Mouse (Mus musculus): ENCODE data around the gene Tmcc2. TPM values are rescaled to one million over a fixed set of nuclear protein-coding genes. Genes with fewer than 3 reads are reported as not detected.
A peak's percentile ranks its signal among the peaks of the same experiment; 100 is the strongest.

Tmcc2 gene
- total RNA-seq (2017) = 4.5 and 6.6 TPM in 2 replicates

DNA sequence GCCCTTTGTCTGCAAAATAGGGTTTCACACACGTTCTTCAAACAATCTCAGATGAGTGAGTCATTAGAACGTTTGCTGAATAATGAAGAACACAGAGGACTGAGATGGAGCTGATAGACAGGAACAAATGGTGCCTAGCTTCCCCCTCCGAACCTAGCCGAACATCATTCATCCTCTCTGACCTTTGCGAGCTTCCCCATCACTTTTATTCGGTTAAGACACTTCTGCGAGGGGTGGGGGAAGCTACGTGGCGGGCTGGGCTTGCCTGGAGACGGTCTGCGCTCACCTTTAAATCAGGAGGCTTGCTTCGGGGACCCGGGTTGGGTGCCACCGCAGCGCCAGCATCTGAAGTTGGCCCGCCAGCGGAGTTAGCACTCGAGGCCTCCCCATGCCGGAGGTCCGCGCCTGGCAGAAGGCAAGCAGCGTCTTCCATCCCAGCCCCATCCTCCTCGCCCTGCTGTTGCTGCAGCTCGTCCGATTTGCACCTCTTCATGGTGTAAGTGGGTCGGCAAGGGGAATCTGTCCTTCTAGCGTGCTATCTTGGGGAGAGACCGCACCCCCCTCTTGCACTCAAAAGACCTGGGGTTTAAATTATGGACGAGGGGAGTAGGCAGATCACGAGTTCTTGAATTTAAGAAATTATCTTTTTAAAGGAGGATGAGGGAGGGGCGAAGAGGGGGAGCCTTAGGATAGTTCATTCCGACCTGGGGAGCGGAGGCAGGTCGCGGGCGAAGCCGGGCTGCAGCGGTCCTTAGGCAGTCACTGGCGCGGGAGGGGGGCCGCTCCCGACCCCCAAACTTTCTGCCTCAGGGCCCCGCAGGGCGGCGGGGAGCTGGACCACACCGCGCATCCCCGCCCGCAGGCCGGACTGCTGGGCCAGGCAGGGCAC lies at the start of gene Tmcc2:
TSS of gene Tmcc2 (minus strand) at position 591 of the 889 bp plus-strand sequence.
- ATAC-seq (ENCODE audit: extremely low read depth, insufficient number of reproducible peaks, low FRiP score, poor library complexity, severe bottlenecking) = peak; percentile 16; the same call in 1 of the 2 replicates

DNA sequence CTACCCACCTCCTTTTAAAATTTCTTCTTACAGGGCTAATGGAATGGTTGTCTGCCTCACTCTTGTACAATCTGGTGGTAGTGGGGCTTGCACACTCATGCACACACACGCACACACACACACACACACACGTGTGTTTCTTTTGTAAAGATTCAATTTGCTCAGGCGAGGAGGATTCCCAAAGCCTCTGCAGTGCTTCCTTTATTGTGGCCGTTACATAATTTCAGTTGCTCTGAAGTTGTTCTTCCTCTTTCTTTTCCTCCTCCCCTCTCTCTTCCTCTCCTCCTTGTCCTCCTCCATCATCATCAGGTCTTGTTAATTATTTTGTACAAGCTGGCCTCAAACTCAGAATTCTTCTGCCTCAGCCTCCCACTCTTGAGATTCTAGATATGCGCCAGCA lies 46.3 kb upstream of the Tmcc2 start:
- no peak for ATAC-seq (ENCODE audit: extremely low read depth, insufficient number of reproducible peaks, low FRiP score, poor library complexity, severe bottlenecking)

DNA sequence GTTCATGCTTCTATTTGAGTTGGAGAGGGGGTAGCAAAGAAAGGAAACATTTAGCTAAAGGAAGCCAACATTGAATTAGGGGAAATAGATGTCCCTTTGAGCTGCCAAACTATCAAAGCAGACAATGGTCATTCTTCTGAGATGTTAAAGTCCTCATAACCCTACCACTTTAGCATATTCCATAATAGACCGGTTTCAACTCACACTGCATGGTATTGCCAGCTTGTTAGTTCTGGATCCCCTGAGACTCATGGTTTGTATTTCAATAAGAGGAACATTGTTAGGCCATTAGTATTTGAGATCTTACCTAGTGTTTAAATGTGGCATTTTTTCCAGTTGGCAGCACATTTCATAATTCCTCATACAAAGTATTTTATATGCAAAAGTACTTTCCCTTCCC lies 45.9 kb upstream of the Tmcc2 start:
- ATAC-seq (ENCODE audit: extremely low read depth, insufficient number of reproducible peaks, low FRiP score, poor library complexity, severe bottlenecking) = no peak

DNA sequence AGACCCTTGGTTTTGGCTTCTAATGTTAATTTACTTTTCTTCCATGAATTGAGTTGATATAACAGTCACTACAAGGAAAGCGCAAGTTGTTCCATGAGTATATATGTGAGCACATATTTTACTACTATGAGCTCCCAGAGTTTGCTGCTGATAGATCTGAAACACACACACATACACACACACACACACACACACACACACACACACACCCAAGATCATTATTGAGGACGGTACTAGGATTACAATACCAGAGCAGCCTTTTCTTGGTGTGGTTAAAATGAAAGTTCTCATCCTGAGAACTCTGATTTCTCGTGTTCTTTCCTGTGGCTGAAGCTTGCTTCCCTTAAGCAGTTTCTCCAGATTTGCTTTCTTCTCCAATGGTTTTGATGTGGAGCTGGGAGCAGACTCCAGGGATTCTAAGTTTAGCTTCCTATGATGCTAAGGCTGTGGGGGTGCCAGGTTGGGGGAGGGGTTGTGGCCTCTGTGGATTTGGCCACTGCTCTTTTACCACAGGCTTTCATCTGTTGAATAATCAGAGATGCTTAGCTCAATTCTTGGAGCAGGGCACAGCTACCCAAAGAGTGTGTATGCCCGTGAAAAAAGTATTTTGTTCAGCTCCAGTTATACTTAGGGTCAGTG lies 45.4 kb upstream of the Tmcc2 start:
- no peak for ATAC-seq (ENCODE audit: extremely low read depth, insufficient number of reproducible peaks, low FRiP score, poor library complexity, severe bottlenecking)

DNA sequence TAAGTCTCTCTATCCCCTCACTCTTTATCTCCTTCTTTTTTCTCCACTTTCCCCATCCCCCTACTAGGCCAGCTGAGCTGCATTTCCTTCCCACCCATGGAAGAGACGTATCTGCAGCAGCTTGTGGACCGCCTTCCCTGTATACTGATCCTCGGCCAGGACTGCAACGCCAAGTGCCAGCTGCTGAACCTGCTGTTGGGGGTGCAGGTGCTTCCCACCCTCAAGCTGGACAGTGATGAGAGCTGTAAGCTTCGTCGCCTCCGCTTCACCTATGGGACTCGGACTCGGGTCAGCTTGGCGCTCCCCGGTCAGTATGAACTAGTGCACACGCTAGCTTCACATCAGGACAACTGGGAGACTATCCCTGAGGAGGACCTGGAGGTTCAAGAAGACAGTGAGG lies 43.0 kb upstream of the Tmcc2 start:
- no peak for ATAC-seq (ENCODE audit: extremely low read depth, insufficient number of reproducible peaks, low FRiP score, poor library complexity, severe bottlenecking)

DNA sequence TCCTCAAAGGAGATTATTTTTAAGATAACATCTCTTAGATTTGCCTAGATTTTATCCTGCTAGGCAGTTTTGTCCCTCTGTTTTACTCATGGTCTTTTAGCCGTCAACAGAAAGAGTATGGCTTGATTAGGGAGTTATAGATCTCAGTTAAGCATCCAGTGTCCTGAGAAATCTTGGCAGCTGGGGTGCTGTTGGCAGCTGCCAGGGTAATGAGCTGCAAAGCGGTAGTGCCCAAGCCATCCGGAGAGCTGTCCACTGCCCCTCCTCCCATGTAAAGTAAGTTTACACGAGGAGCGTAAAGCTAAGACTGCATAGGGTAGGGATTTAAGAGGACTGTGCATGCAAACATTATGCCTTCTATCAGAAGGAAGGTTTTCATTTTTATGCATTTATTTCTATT lies 42.3 kb upstream of the Tmcc2 start:
- ATAC-seq (ENCODE audit: extremely low read depth, insufficient number of reproducible peaks, low FRiP score, poor library complexity, severe bottlenecking) = no peak

DNA sequence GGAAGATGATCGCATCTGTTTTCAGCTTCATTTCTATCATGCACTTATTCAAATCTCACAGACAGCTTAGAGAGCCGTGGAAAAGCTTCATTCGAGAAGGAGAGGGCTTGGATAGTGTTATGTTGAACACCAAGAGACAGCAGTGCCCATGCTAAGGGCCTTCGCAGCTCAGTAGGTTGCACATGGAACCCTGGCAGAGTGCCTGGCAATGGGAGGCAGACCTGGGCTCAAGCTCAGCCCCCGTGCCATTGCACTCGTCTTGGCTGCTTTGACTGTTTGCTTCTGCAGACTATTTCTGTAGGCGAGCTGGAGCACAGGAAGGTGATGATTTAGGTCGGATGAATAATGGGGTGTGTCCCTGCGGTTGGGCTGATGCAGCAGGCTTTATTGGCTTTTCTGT lies 40.6 kb upstream of the Tmcc2 start:
- ATAC-seq (ENCODE audit: extremely low read depth, insufficient number of reproducible peaks, low FRiP score, poor library complexity, severe bottlenecking) = no peak

DNA sequence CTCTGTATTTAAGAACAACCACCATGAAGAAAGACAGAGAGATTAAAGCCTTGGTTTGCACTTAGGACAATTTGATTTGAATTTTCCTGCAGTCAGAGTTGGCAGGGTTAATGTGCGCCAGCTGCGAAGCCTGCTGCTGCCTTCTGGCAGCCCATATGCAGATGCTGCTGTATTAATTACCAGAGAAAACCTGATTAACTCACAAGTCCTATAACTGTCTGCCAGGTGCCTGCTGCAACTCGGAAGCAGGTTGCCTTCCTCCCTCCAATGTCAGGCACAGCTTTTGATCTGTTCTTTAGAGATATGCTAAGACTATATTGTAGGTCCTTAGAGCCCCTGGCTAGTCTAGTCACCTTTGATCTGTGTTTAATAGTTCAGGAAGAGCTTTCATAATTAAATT lies 39.7 kb upstream of the Tmcc2 start:
- ATAC-seq (ENCODE audit: extremely low read depth, insufficient number of reproducible peaks, low FRiP score, poor library complexity, severe bottlenecking) = no peak

DNA sequence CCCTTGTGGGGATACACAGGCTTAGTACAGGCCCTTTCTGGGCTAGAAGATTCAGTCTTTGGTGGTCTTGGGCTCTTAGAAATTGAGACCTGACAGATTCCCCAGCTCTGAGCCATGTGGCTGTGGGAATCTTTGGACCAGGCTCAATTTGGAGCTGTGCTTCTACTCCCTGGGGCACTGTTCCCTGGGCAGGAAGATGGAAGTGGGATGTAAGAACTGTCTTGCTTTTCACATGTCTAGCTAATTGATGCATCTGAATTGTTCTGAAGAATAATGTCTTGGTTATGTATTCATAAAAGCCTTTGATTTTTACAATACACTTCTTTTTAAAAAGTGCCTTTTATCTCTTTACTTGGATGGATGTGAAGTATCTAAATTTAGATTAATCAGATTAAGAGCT lies 34.5 kb upstream of the Tmcc2 start:
- no peak for ATAC-seq (ENCODE audit: extremely low read depth, insufficient number of reproducible peaks, low FRiP score, poor library complexity, severe bottlenecking)

DNA sequence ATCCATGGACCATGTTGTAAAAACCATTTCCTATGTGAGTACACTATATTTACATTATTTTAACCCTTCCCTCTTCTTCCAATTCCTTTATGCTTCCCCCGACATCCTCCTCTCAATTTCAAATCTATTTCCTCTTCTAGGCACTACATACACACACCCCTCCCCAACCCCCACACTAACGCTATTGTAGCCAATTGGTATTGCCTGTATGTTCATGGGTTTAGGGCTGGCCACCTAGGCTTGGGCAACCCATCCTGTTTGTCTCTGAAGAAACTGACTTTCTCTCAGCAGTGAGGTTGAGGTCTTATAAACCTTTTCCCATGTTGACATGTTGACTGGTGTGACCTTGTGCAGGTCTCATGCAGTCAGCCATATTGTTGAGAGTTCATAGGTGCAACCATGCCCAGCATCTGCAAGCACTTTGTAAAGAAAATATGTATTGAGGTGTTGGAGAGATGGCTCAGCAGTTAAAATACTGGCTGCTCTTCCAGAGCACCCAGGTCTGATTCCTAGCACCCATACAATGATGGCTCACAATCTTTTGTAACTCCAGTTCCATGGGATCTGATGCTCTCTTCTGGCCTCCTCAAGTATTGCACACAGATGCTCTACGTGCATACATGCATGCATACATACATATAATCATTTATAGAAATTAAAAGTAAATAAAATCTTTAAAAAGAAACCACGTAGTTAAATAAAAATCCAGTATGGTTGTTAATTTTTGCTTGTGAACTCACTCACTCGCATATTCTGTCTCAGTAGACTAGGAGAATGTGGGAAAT lies 32.0 kb upstream of the Tmcc2 start:
- no peak for ATAC-seq (ENCODE audit: extremely low read depth, insufficient number of reproducible peaks, low FRiP score, poor library complexity, severe bottlenecking)

DNA sequence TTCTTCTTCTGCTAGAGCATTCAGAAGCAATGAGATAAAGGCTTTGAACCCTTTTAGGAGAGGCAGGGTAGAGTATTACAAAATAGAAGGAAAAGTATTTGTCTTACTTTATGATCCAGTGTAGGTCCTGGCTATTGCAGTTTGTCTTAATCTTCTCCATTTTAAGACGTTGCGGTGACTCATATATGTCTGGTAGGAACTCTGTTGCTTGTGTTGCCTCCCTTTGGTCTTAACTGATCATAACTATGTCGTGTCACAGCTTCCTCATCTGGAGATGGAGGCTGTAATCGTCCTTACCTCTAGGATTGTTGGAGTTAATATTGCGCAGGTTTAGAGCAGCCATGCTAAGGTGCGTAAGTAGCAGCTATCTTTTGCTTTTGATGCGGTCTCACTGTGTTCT lies 29.6 kb upstream of the Tmcc2 start:
- peak; percentile 27; the same call in 1 of the 2 replicates for ATAC-seq (ENCODE audit: extremely low read depth, insufficient number of reproducible peaks, low FRiP score, poor library complexity, severe bottlenecking)

DNA sequence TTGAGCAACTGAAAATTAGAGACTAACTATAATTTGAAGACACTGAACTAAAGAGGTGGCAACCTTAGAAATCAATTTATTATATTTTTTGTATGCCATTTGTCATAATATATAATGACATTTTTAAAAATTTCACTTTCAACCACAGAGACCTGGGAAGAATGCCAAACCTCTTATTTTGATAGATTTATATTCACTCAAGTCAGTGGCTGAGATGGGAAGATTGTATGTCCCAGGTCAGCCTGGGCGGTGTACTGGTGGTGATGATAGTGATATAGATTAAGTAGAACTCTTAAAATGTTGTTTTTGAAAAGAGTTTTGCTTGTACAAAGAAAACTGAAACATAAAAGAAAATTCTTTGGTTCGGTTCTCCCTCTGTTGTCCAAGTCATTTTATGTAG lies 29.1 kb upstream of the Tmcc2 start:
- no peak for ATAC-seq (ENCODE audit: extremely low read depth, insufficient number of reproducible peaks, low FRiP score, poor library complexity, severe bottlenecking)

DNA sequence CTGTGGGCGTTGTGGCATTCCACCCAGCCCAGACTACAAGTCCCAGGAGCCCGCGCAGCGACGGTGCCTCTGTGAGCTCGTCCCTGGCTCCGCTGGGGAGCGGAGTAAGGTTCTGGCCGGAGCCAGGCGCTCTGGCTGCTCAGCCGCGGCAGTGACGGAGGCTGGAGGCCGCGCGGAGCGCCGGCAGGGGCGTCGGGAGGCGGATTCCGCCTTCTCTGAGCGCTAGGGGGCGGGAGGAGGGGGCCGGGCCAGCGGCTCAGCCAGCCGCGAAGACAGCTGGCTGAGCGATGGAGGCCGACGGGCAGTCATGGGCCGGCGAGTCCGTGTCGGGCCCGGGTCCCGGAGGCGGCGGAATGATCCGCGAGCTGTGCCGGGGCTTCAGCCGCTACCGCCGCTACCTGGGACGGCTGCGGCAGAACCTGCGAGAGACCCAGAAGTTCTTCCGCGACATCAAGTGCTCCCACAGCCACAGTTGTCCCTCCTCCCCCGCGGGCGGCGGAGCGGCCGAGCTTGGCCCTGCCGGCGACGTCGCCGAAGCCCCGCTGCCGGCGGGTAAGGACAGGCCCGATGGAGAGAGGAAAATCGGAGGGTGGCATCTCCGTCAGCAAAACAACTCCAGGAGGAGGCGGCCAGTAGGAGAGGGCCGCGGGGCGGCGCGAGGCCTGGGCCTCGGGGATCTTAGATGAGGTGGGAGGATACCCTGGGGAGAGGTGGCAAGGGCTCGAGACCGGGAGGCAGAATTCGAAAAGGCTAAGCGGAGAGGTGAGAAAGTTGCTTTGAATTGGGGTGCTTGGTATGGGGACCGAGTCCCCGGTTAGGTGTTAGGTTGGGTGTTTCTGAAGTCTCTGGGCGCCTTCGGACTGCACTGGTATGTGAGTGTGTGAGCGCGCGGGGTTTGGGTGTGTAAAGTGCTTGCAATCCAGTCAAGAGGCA lies 26.5 kb upstream of the Tmcc2 start, which contains the start of gene Dstyk:
TSS of gene Dstyk (plus strand) at position 237 of the 933 bp plus-strand sequence.
- ATAC-seq (ENCODE audit: extremely low read depth, insufficient number of reproducible peaks, low FRiP score, poor library complexity, severe bottlenecking) = peak; percentile 82

DNA sequence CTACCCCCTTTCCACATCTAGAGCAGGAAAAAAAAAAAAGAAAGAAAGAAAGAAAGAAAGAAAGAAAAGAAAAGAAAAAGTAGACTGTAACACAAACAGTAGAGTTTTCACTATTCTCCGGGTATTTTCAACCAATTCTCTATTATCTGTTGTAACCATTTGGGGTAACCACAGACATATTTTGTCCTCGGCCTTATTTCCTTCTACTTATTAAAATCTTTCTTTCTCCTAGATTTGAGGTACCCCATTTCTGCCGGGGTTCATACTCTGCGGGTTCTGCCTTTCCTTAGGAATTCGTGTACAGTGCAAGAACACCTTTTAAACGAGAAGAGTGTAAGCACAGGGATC lies 25.8 kb upstream of the Tmcc2 start:
- ATAC-seq (ENCODE audit: extremely low read depth, insufficient number of reproducible peaks, low FRiP score, poor library complexity, severe bottlenecking) = no peak

DNA sequence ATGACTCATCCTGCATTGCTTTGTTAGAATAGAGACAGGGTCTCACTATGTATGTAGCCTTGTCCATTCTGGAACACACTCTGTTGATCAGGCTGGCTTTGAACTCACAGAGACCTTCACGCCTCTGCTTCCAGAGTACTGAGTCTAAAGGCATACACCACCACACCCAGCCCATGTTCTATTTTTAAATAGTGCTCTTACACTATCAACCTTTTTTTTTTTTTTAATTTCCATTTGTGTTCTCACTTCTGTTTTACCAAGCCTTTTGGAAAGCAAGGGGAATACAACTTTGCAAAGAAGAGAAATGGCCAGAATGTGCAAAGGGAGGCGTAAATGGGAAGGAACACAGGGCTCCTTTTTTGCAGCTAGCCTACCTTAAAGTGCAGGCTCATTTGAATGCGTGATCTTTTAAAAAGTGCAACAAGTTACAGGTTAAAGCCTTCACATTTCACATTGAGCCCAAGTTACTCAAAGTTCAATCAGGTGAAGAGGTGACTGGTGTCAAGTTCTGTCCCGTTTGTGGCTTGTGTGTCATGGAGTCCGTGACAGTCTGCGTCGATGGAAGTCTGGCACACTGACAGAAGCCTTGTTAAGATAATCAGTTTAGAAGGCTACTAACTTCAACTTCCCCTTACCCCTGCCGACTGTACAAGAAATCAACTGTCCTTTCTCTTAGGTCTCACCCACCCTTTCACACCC lies 25.3 kb upstream of the Tmcc2 start:
- ATAC-seq (ENCODE audit: extremely low read depth, insufficient number of reproducible peaks, low FRiP score, poor library complexity, severe bottlenecking) = no peak

DNA sequence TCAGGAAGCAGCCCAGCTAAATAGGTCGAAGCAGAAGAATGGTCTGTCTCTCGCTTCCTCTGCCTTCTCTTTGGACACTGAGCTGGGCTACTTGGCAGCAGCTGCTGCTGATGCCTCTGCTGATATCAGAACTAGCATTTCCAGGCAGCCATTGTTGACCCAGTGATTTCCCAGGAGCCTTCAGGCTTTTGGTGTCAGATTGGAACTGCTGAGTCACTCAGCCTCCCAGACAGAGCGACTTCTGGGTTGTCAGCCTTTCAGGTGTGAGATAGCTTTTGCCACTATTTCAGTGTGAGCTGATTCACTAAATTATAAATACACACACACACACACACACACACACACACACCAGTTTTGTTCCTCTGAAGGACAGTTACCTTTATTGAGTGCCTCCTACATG lies 19.6 kb upstream of the Tmcc2 start:
- ATAC-seq (ENCODE audit: extremely low read depth, insufficient number of reproducible peaks, low FRiP score, poor library complexity, severe bottlenecking) = no peak

DNA sequence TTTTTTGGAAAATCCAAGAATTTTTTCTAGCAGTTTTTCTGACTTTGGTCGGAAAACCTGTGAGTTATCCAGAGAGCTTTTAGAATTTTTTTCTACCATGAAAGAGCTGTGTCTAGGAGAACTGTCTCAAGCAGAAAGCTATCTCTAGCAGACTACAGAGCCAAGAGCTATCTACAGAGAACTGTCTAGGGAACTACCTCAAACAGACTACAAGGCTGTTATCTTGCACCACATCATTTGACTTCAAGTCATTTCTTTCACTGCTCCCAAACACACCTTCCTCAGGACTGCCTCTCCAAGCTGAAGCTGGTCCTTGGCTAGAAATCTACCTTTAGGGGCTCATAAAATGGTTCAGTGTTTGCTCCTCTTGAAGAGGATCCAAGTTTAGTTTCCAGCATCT lies 10.8 kb upstream of the Tmcc2 start:
- no peak for ATAC-seq (ENCODE audit: extremely low read depth, insufficient number of reproducible peaks, low FRiP score, poor library complexity, severe bottlenecking)

DNA sequence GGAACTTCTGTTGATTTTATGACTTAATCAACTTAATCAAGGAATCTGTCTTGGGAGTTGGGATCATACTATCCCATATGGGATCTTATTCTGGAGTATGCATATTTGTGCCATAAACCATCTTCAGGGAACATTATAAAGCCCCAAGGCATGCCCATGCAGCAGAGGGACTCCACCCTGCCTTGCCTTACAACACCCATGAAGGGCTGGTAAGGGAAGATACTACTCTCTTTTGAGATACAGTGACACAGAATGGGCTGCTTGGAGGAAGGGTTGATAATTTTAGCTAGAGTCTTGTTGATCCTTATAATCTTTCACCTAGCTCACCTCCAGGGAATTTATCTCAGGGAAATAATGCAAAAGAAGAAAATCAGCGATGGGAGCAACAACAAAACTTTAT lies 9.5 kb upstream of the Tmcc2 start:
- no peak for ATAC-seq (ENCODE audit: extremely low read depth, insufficient number of reproducible peaks, low FRiP score, poor library complexity, severe bottlenecking)
